Mouse (Mus musculus) bone marrow macrophage, adult 2 months (primary cell): ENCODE data around the gene Med12l.
"Not testable (repeated sequence)": the region's sequence is repeated elsewhere in the genome, so short reads cannot be mapped to it uniquely, and the experiment has no call there.

Experiments used
- CTCF ChIP-seq: IDR thresholded peaks from 2 replicates; pipeline ENCODE4 v1.5.1; 2012; ENCODE audit warnings: low read depth, mild to moderate bottlenecking, low read length, moderate library complexity
- POLR2A ChIP-seq: IDR thresholded peaks from 2 replicates; pipeline ENCODE4 v1.6.1; 2012; ENCODE audit warnings: mild to moderate bottlenecking, low read depth, low read length, borderline replicate concordance

GRCm38 (mm10) chr3:59140941-59141340 lies 135.3 kb downstream of the Med12l start:
- not testable (repeated sequence) for TF ChIP-seq POLR2A, CTCF
